Comparison of ENCODE assay signal across 8 mouse cellular contexts in the genomic region with DNA sequence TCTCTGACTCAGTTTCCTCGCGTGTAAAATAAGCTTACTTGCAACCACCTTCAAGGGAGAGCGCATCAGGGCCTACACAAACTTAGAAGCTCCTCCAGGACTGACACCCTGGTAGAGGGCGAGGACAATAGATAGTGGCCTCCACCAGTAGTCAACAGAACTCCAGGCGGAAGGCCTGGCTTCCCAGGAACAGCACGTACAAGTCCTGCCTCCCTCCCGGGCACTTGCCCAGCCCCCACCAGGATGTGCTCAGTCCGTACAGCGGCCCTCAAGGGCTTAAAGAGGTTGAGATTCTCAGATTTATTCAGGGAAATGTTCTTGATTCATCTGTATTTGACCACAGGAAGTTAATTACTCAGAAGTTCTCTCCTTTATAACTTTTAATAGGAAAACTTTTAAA. TPM values are rescaled to one million over a fixed set of nuclear protein-coding genes. Genes with fewer than 3 reads are reported as not detected.
DNase-seq lines count a peak whose midpoint lies in the region; ATAC-seq lines count a peak whose summit lies in the region.

No protein-coding gene starts in this region.

- DNase-seq in adrenal gland, adult (ENCODE audit: inconsistent age in 2 of 2, low spot score in 1 of 2) = peak; percentile 35 to 56
- no peak for DNase-seq in adrenal gland, adult 8-10 months
- peak; percentile 15 for DNase-seq in gastrocnemius, postnatal 25 days
- DNase-seq in yolk sac, embryonic 10.5 days (ENCODE audit: low spot score) = peak; percentile 45
- DNase-seq in spleen, postnatal 10 days (ENCODE audit: low spot score in 2 of 2) = no peak
- DNase-seq in layer of hippocampus, adult 9-10 months (ENCODE audit: low spot score) = no peak

- peak overlapping the region; percentile 40 for H3K27ac ChIP-seq in intestine, embryonic 15.5 days
- peak overlapping the region; percentile 79 for H3K27ac ChIP-seq in liver, embryonic 16.5 days (ENCODE audit: low read length)

- no peaks in the 10 kb centered on the region for H3K27me3 ChIP-seq in intestine, embryonic 15.5 days (replicated peaks)
- peaks cover 14% of the 10 kb centered on the region; the same call in 1 of the 2 replicates for H3K27me3 ChIP-seq in liver, embryonic 16.5 days (ENCODE audit: control insufficient read depth, insufficient read depth, low read depth, low read length)

- H3K4me1 ChIP-seq in intestine, embryonic 15.5 days (replicated peaks) = 0 out of 2 replicates have a peak, but pooled peaks cover 2% of the 10 kb centered on the region
- no peaks in the 10 kb centered on the region for H3K4me1 ChIP-seq in liver, embryonic 16.5 days (ENCODE audit: control insufficient read depth, low read depth, low read length)

- ATAC-seq in intestine, embryonic 15.5 days = peak; percentile 64
- ATAC-seq in liver, embryonic 16.5 days (ENCODE audit: low read depth) = peak; percentile 47

- H3K9me3 ChIP-seq in intestine, embryonic 15.5 days = no peaks in the 10 kb centered on the region
- no peaks in the 10 kb centered on the region for H3K9me3 ChIP-seq in liver, embryonic 16.5 days (replicated peaks; ENCODE audit: control insufficient read depth, low read length)

- no peaks in the 10 kb centered on the region for H3K36me3 ChIP-seq in intestine, embryonic 15.5 days
- H3K36me3 ChIP-seq in liver, embryonic 16.5 days (ENCODE audit: control insufficient read depth, insufficient read depth) = no peaks in the 10 kb centered on the region

- 0 out of 2 replicates have a peak overlapping the region, but pooled peaks have one; percentile 14 for H3K9ac ChIP-seq in intestine, embryonic 15.5 days
- 0 out of 2 replicates have a peak overlapping the region, but pooled peaks have one; percentile 4 for H3K9ac ChIP-seq in liver, embryonic 16.5 days (ENCODE audit: low read depth, low read length)

- 36% methylated on average over 9 of the region's 9 CpGs for WGBS in intestine, embryonic 15.5 days
- WGBS in liver, embryonic 16.5 days (ENCODE audit: insufficient replicate concordance) = 55% methylated on average over 9 of the region's 9 CpGs

- H3K4me3 ChIP-seq in intestine, embryonic 15.5 days (replicated peaks) = peak overlapping the region; percentile 65
- H3K4me3 ChIP-seq in liver, embryonic 16.5 days (ENCODE audit: low read depth, low read length) = peak overlapping the region; percentile 59

- H3K4me2 ChIP-seq in intestine, embryonic 15.5 days (replicated peaks) = peak overlapping the region; percentile 96
- peak overlapping the region; percentile 36 for H3K4me2 ChIP-seq in liver, embryonic 16.5 days (ENCODE audit: low read depth, low read length)

RNA-seq across cellular contexts. Expression of a gene that starts 1.1 kb away (rescaled TPM):
- total RNA-seq in adrenal gland, adult 8-10 months (2022) = 1 to 10 TPM; 4.0 to 9.9 (median 7.0) TPM
- total RNA-seq in gastrocnemius, postnatal 25 days (2021) = 1 to 10 TPM; 1.9 to 2.2 TPM
- 56.6 and 63.0 TPM in 2 replicates for polyA plus RNA-seq in intestine, embryonic 15.5 days (2015; fragmentation: Nextera tagmentation; extraction: Ambion mirVana)
- polyA plus RNA-seq in liver, embryonic 16.5 days (2015; fragmentation: Nextera tagmentation; extraction: Ambion mirVana) = 57.6 and 62.3 TPM in 2 replicates

Comparison
In these comparisons a context has a peak if more than half of its experiments do, and no peak if none do; other contexts are left out.
1. DNase-seq: peak in adrenal gland, adult (2 of 2), gastrocnemius, postnatal 25 days (single experiment) and yolk sac, embryonic 10.5 days (single experiment); none in adrenal gland, adult 8-10 months (single experiment), spleen, postnatal 10 days (0 of 2) and layer of hippocampus, adult 9-10 months (single experiment).